Mouse (Mus musculus): Measurements from ENCODE around the gene Ndufv3. TPM values are rescaled to one million over a fixed set of nuclear protein-coding genes. Genes with fewer than 3 reads are reported as not detected.
"Not testable (repeated sequence)": the region's sequence is repeated elsewhere in the genome, so short reads cannot be mapped to it uniquely, and the experiment has no call there.

Gene Ndufv3
- polyA plus RNA-seq, 1 experiment from 2014 or later = 332 TPM

GRCm38 (mm10) chr17:31519344-31519945, 470 bp upstream of the Ndufv3 start:
- H3K4me2 ChIP-seq (replicated peaks) = peak overlapping the region; percentile 74
- H3K4me1 ChIP-seq = peaks cover 17% of the 10 kb centered on the region
- H3K4me3 ChIP-seq = peak overlapping the region; percentile 56
- ATAC-seq (ENCODE audit: low FRiP score, low read depth) = peak; percentile 44
- no peak overlapping the region for H3K27ac ChIP-seq
- 4% methylated on average over 7 of the region's 7 CpGs for WGBS
- no peaks in the 10 kb centered on the region for H3K27me3 ChIP-seq (replicated peaks)
- H3K36me3 ChIP-seq = peaks cover 13% of the 10 kb centered on the region; the same call in 1 of the 2 replicates
- no peaks in the 10 kb centered on the region for H3K9me3 ChIP-seq
- no peak overlapping the region for H3K9ac ChIP-seq

- Histone ChIP-seq H3K27me3 (replicated peaks) (no peaks in the 10 kb centered on the region), H3K9ac (peak overlapping the region; percentile 56; the same call in 1 of the 2 replicates)
- no peak for ATAC-seq (ENCODE audit: low FRiP score, low read depth)
Measured at GRCm38 (mm10) chr17:31520895-31521294, 980 bp downstream of the Ndufv3 start.

GRCm38 (mm10) chr17:31521948-31522347, 2.0 kb downstream of the Ndufv3 start:
- H3K27ac ChIP-seq = no peak overlapping the region
- peaks cover 17% of the 10 kb centered on the region for H3K4me1 ChIP-seq
- 84% methylated on average over 6 of the region's 6 CpGs for WGBS
- no peaks in the 10 kb centered on the region for H3K9me3 ChIP-seq
- peaks cover 19% of the 10 kb centered on the region for H3K36me3 ChIP-seq
- no peak for ATAC-seq (ENCODE audit: low FRiP score, low read depth)
- no peak overlapping the region for H3K4me2 ChIP-seq (replicated peaks)
- no peak overlapping the region for H3K4me3 ChIP-seq
- H3K9ac ChIP-seq = no peak overlapping the region
- no peaks in the 10 kb centered on the region for H3K27me3 ChIP-seq (replicated peaks)

More at GRCm38 (mm10) chr17:31520895-31521294, 980 bp downstream of the Ndufv3 start:
- Histone ChIP-seq H3K9me3 (no peaks in the 10 kb centered on the region), H3K27ac (no peak overlapping the region), H3K36me3 (peaks cover 16% of the 10 kb centered on the region; the same call in 1 of the 2 replicates), H3K4me1 (peaks cover 17% of the 10 kb centered on the region), H3K4me2 (replicated peaks) (peak overlapping the region; percentile 74), H3K4me3 (peak overlapping the region; percentile 56)
- WGBS = 25% methylated on average over 3 of the region's 3 CpGs

GRCm38 (mm10) chr17:31525114-31525513, 5.2 kb downstream of the Ndufv3 start:
- Histone ChIP-seq H3K4me1 (peaks cover 17% of the 10 kb centered on the region), H3K9me3 (no peaks in the 10 kb centered on the region), H3K4me3 (no peak overlapping the region), H3K4me2 (replicated peaks) (no peak overlapping the region), H3K9ac (no peak overlapping the region), H3K27ac (no peak overlapping the region), H3K36me3 (peaks cover 38% of the 10 kb centered on the region), H3K27me3 (replicated peaks) (no peaks in the 10 kb centered on the region)
- 94% methylated on average over 4 of the region's 4 CpGs for WGBS
- no peak for ATAC-seq (ENCODE audit: low FRiP score, low read depth)

GRCm38 (mm10) chr17:31525816-31526215, 5.9 kb downstream of the Ndufv3 start:
- Histone ChIP-seq H3K4me2 (replicated peaks) (no peak overlapping the region), H3K9ac (no peak overlapping the region), H3K9me3 (no peaks in the 10 kb centered on the region), H3K4me3 (no peak overlapping the region), H3K27ac (no peak overlapping the region), H3K36me3 (peaks cover 42% of the 10 kb centered on the region), H3K4me1 (peaks cover 11% of the 10 kb centered on the region), H3K27me3 (replicated peaks) (no peaks in the 10 kb centered on the region)
- ATAC-seq (ENCODE audit: low FRiP score, low read depth) = no peak
- 98% methylated on average over 3 of the region's 3 CpGs for WGBS

- Histone ChIP-seq H3K4me2 (replicated peaks) (0 out of 2 replicates have a peak overlapping the region, but pooled peaks have one; percentile 6), H3K4me1 (no peaks in the 10 kb centered on the region), H3K36me3 (peaks cover 40% of the 10 kb centered on the region), H3K27ac (no peak overlapping the region), H3K9me3 (no peaks in the 10 kb centered on the region), H3K27me3 (replicated peaks) (no peaks in the 10 kb centered on the region), H3K9ac (no peak overlapping the region), H3K4me3 (no peak overlapping the region)
- WGBS = 21% methylated on average over 15 of the region's 15 CpGs
- no peak for ATAC-seq (ENCODE audit: low FRiP score, low read depth)
Measured at GRCm38 (mm10) chr17:31529314-31529713, 9.4 kb downstream of the Ndufv3 start.

- Histone ChIP-seq H3K27me3 (replicated peaks) (no peaks in the 10 kb centered on the region), H3K27ac (no peak overlapping the region), H3K4me2 (replicated peaks) (no peak overlapping the region), H3K4me1 (peaks cover 15% of the 10 kb centered on the region), H3K36me3 (peaks cover 36% of the 10 kb centered on the region), H3K9me3 (no peaks in the 10 kb centered on the region), H3K9ac (no peak overlapping the region), H3K4me3 (no peak overlapping the region)
- 88% methylated on average over 14 of the region's 14 CpGs for WGBS
- ATAC-seq (ENCODE audit: low FRiP score, low read depth) = no peak
Measured at GRCm38 (mm10) chr17:31531441-31532158, 11.7 kb downstream of the Ndufv3 start.

- Histone ChIP-seq H3K4me1 (peaks cover 15% of the 10 kb centered on the region), H3K36me3 (peaks cover 29% of the 10 kb centered on the region)
- not testable (repeated sequence) for H3K4me3 ChIP-seq; H3K9me3 ChIP-seq; H3K4me2 ChIP-seq (replicated peaks); H3K27ac ChIP-seq; H3K9ac ChIP-seq; H3K27me3 ChIP-seq (replicated peaks); ATAC-seq (ENCODE audit: low FRiP score, low read depth)
- WGBS = 92% methylated on average over 4 of the region's 4 CpGs
Measured at GRCm38 (mm10) chr17:31532331-31532730, 12.4 kb downstream of the Ndufv3 start.

GRCm38 (mm10) chr17:31535358-31535757, 15.4 kb downstream of the Ndufv3 start:
- Histone ChIP-seq H3K27me3 (replicated peaks) (no peaks in the 10 kb centered on the region), H3K4me1 (peaks cover 15% of the 10 kb centered on the region), H3K9me3 (no peaks in the 10 kb centered on the region), H3K4me2 (replicated peaks) (peak overlapping the region; percentile 24; the same call in 1 of the 2 replicates), H3K36me3 (peaks cover 14% of the 10 kb centered on the region), H3K9ac (no peak overlapping the region), H3K27ac (peak overlapping the region; percentile 67), H3K4me3 (no peak overlapping the region)
- no peak for ATAC-seq (ENCODE audit: low FRiP score, low read depth)
- WGBS = 70% methylated on average over 4 of the region's 4 CpGs

GRCm38 (mm10) chr17:31535871-31536629, 16.1 kb downstream of the Ndufv3 start:
- Histone ChIP-seq H3K9ac (0 out of 2 replicates have a peak overlapping the region, but pooled peaks have one; percentile 21), H3K4me3 (no peak overlapping the region), H3K4me1 (peaks cover 19% of the 10 kb centered on the region), H3K36me3 (peaks cover 7% of the 10 kb centered on the region), H3K4me2 (replicated peaks) (peak overlapping the region; percentile 24; the same call in 1 of the 2 replicates), H3K9me3 (no peaks in the 10 kb centered on the region), H3K27me3 (replicated peaks) (no peaks in the 10 kb centered on the region), H3K27ac (peak overlapping the region; percentile 67)
- 25% methylated on average over 8 of the region's 8 CpGs for WGBS
- peak; percentile 88 for ATAC-seq (ENCODE audit: low FRiP score, low read depth)

GRCm38 (mm10) chr17:31540101-31540500, 20.2 kb downstream of the Ndufv3 start:
- H3K27ac ChIP-seq = peak overlapping the region; percentile 46; the same call in 1 of the 2 replicates
- no peaks in the 10 kb centered on the region for H3K27me3 ChIP-seq (replicated peaks)
- H3K4me2 ChIP-seq (replicated peaks) = no peak overlapping the region
- no peaks in the 10 kb centered on the region for H3K36me3 ChIP-seq
- no peak overlapping the region for H3K9ac ChIP-seq
- no peak overlapping the region for H3K4me3 ChIP-seq
- no peak for ATAC-seq (ENCODE audit: low FRiP score, low read depth)
- 63% methylated on average over 3 of the region's 3 CpGs for WGBS
- H3K9me3 ChIP-seq = no peaks in the 10 kb centered on the region
- H3K4me1 ChIP-seq = peaks cover 26% of the 10 kb centered on the region

Data from neural tube, embryonic 12.5 days (tissue).